ENCODE assay signal across 18 mouse cellular contexts in the genomic region with DNA sequence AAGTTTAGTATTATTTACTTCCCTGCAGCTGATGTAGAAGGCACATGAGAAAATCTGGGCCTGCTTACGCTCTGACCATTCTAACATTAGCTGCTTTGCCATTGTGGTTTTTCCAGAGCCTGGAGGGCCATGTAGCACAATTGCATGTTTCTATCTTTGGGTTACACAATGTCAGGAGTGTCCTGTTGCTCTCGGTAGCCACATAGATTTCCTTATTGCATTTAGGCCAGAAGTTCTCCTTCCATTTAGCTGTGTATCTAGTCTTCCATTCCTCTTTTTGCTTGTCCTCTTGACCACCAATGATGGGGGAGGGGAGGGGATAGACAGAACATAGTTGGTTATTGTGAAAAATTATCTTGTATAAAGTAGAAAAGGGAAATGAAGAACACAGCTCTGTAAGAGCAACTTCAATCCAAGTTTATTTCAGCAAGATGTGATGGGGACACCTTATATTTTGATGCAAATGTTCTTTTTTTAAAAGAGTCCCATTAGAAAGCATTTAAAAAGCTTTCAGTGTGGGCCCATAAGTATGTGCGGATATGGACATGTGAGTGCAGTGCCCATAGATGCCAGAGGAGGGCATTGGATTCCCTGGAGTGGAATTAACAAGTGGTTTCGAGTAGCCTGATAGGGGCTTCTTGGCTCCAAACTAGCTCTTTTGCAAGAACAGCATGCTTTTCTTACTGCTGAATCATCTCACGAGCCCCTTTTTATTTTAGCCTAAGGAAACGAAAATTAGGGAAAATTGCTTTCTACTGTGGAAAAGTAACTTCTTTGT. TPM values are rescaled to one million over a fixed set of nuclear protein-coding genes. Genes with fewer than 3 reads are reported as not detected.
DNase-seq lines count a peak whose midpoint lies in the region; ATAC-seq and TF ChIP-seq lines count a peak whose summit lies in the region.
"Had no signal": no experiment of that assay in that cellular context is flagged by ENCODE, and none has a peak within 500 bp of the region (broad histone marks: within the 10 kb centered on the region; RNA-seq: fewer than 3 reads in every experiment).

No protein-coding gene starts in this region.

- H3K9ac ChIP-seq in heart, adult 2 months (ENCODE audit: low read depth, low read length), result no peak overlapping the region
- H3K9ac ChIP-seq in lung, postnatal 0 days (replicated peaks; ENCODE audit: low read depth), result no peak overlapping the region
- H3K9ac ChIP-seq in midbrain, embryonic 11.5 days (ENCODE audit: low read length), result no peak overlapping the region
- H3K9ac ChIP-seq: embryonic facial prominence, embryonic 13.5 days; hindbrain, embryonic 12.5 days had no signal

- H3K4me3 ChIP-seq in heart, adult 2 months, result no peak overlapping the region
- H3K4me3 ChIP-seq in heart, embryonic 10.5 days, result no peak overlapping the region
- no peak overlapping the region for H3K4me3 ChIP-seq in lung, postnatal 0 days (ENCODE audit: low read depth, low read length)
- no peak overlapping the region for H3K4me3 ChIP-seq in midbrain, embryonic 11.5 days (ENCODE audit: low read depth, low read length)
- H3K4me3 ChIP-seq: embryonic facial prominence, embryonic 13.5 days; forebrain, embryonic 10.5 days; hindbrain, embryonic 12.5 days; midbrain, embryonic 10.5 days had no signal

- peaks cover 1% of the 10 kb centered on the region for H3K4me1 ChIP-seq in heart, adult 2 months (ENCODE audit: control insufficient read depth, insufficient read depth, low read length)
- peaks cover 8% of the 10 kb centered on the region; the same call in 1 of the 2 replicates for H3K4me1 ChIP-seq in heart, embryonic 10.5 days
- peaks cover 8% of the 10 kb centered on the region; the same call in 1 of the 2 replicates for H3K4me1 ChIP-seq in lung, postnatal 0 days (ENCODE audit: insufficient read depth, low read depth, low read length)
- peaks cover 5% of the 10 kb centered on the region; the same call in 1 of the 2 replicates for H3K4me1 ChIP-seq in midbrain, embryonic 11.5 days (ENCODE audit: control insufficient read depth, insufficient read depth, low read length)

- no peaks in the 10 kb centered on the region for H3K27me3 ChIP-seq in heart, adult 2 months (ENCODE audit: control insufficient read depth, insufficient read depth, low read length)
- H3K27me3 ChIP-seq in heart, embryonic 10.5 days (ENCODE audit: insufficient read depth, poor library complexity, severe bottlenecking), result no peaks in the 10 kb centered on the region
- H3K27me3 ChIP-seq in lung, postnatal 0 days (replicated peaks; ENCODE audit: insufficient read depth, low read length), result no peaks in the 10 kb centered on the region
- no peaks in the 10 kb centered on the region for H3K27me3 ChIP-seq in midbrain, embryonic 11.5 days (ENCODE audit: control insufficient read depth, insufficient read depth, low read length)
- H3K27me3 ChIP-seq: embryonic facial prominence, embryonic 13.5 days; hindbrain, embryonic 12.5 days had no signal

- no peak for DNase-seq in heart, adult 2 months
- no peak for DNase-seq in heart, embryonic 10.5 days (ENCODE audit: low spot score)
- DNase-seq in lung, postnatal 0 days (ENCODE audit: low spot score), result peak; percentile 52
- no peak for DNase-seq in lung, postnatal 25 days (ENCODE audit: low spot score)
- DNase-seq in R1 (ENCODE audit: low read depth, low spot score), result peak; percentile 28
- DNase-seq in gastrocnemius, postnatal 25 days, result no peak
- DNase-seq in midbrain, embryonic 11.5 days (ENCODE audit: low spot score, missing footprints), result no peak
- DNase-seq: adrenal gland, postnatal 25 days; B cell, adult 2 months; cerebellum, postnatal 10 days; kidney, adult 2 months; right cerebral cortex, postnatal 14 days; thymus, postnatal 36 days had no signal

- no peak overlapping the region for H3K4me2 ChIP-seq in lung, postnatal 0 days (replicated peaks; ENCODE audit: low read depth, low read length)
- no peak overlapping the region for H3K4me2 ChIP-seq in midbrain, embryonic 11.5 days
- H3K4me2 ChIP-seq: embryonic facial prominence, embryonic 13.5 days; hindbrain, embryonic 12.5 days had no signal

- no peaks in the 10 kb centered on the region for H3K9me3 ChIP-seq in heart, embryonic 10.5 days
- no peaks in the 10 kb centered on the region for H3K9me3 ChIP-seq in lung, postnatal 0 days (ENCODE audit: low read length)
- no peaks in the 10 kb centered on the region for H3K9me3 ChIP-seq in midbrain, embryonic 11.5 days (ENCODE audit: control insufficient read depth, low read length)
- H3K9me3 ChIP-seq: embryonic facial prominence, embryonic 13.5 days; forebrain, embryonic 10.5 days; hindbrain, embryonic 12.5 days; midbrain, embryonic 10.5 days had no signal

- no peak overlapping the region for H3K27ac ChIP-seq in heart, adult 2 months
- H3K27ac ChIP-seq in heart, embryonic 10.5 days, result no peak overlapping the region
- no peak overlapping the region for H3K27ac ChIP-seq in lung, postnatal 0 days (ENCODE audit: low read length)
- no peak overlapping the region for H3K27ac ChIP-seq in midbrain, embryonic 11.5 days (ENCODE audit: low read depth, low read length)
- H3K27ac ChIP-seq: embryonic facial prominence, embryonic 13.5 days; forebrain, embryonic 10.5 days; hindbrain, embryonic 12.5 days; midbrain, embryonic 10.5 days had no signal

- no peaks in the 10 kb centered on the region for H3K36me3 ChIP-seq in heart, adult 2 months (ENCODE audit: control insufficient read depth, insufficient read depth, low read length)
- H3K36me3 ChIP-seq in heart, embryonic 10.5 days, result 0 out of 2 replicates have a peak, but pooled peaks cover 3% of the 10 kb centered on the region
- H3K36me3 ChIP-seq in lung, postnatal 0 days (ENCODE audit: insufficient read depth, low read length), result no peaks in the 10 kb centered on the region
- H3K36me3 ChIP-seq in midbrain, embryonic 11.5 days (ENCODE audit: control insufficient read depth, insufficient read depth, low read length), result no peaks in the 10 kb centered on the region; the same call in 1 of the 2 replicates
- H3K36me3 ChIP-seq: embryonic facial prominence, embryonic 13.5 days; hindbrain, embryonic 12.5 days had no signal

- peak; percentile 30 for TF ChIP-seq CTCF in heart, adult 2 months (IDR thresholded peaks at IDR 0.05)
- peak; percentile 60 for TF ChIP-seq CTCF in lung, postnatal 0 days (IDR thresholded peaks at IDR 0.05)

- no peak for TF ChIP-seq POLR2A in heart, adult 2 months (IDR thresholded peaks at IDR 0.05; ENCODE audit: insufficient read depth, low read depth, low read length)

- 89% methylated on average over 6 of the region's 6 CpGs for WGBS in heart, adult 2 months
- 82% methylated on average over 6 of the region's 6 CpGs for WGBS in heart, embryonic 10.5 days
- 66% methylated on average over 6 of the region's 6 CpGs for WGBS in lung, postnatal 0 days
- WGBS in midbrain, embryonic 11.5 days, result 90% methylated on average over 6 of the region's 6 CpGs

- TF ChIP-seq EP300 in heart, adult 2 months (IDR thresholded peaks at IDR 0.05; ENCODE audit: insufficient read depth, low read depth, low read length), result no peak
- peak; percentile 30; the same call in 1 of the 2 replicates for TF ChIP-seq EP300 in lung, postnatal 0 days (IDR thresholded peaks at IDR 0.05)

- 0 out of 2 replicates have a peak, but pooled peaks have one; percentile 44 for ATAC-seq in lung, postnatal 0 days
- peak; percentile 75 for ATAC-seq in megakaryocyte, adult 5-6 weeks (ENCODE audit: poor library complexity, severe bottlenecking)
- no peak for ATAC-seq in midbrain, embryonic 11.5 days (ENCODE audit: low FRiP score)

- H3K79me2 ChIP-seq in heart, adult 2 months (replicated peaks; ENCODE audit: control insufficient read depth, insufficient read depth, low read length), result no peaks in the 10 kb centered on the region

- intact Hi-C loops in heart, adult 2 months (cut with DNase I), result loop anchor here (5.0 kb wide), 1 partner anchor 118 kb away; no protein-coding TSS in a partner anchor

RNA-seq across cellular contexts. Expression of a gene that starts 10.4 kb away (rescaled TPM):
- total RNA-seq in heart, adult 2 months (2021), result 10 to 100 TPM; 28.1 to 31.4 TPM
- 15.6 and 23.5 TPM in 2 replicates for polyA plus RNA-seq in heart, adult 2 months (2012; rRNA removed)
- 19.7 and 21.1 TPM in 2 replicates for polyA plus RNA-seq in heart, embryonic 10.5 days (2016; fragmentation: Nextera tagmentation; extraction: Ambion mirVana)
- polyA plus RNA-seq in lung, postnatal 0 days (2015; fragmentation: Nextera tagmentation; extraction: Ambion mirVana), result 9.8 and 11.7 TPM in 2 replicates
- 34.1 and 43.8 TPM in 2 replicates for total RNA-seq in megakaryocyte, adult 5-6 weeks (2015)
- 29.1 and 35.5 TPM in 2 replicates for total RNA-seq in megakaryocyte, adult 5-6 weeks (2017)
- 10 to 100 TPM; 17.9 to 20.1 TPM for total RNA-seq in gastrocnemius, postnatal 25 days (2021)
- 25.8 and 26.2 TPM in 2 replicates for polyA plus RNA-seq in midbrain, embryonic 11.5 days (2014; fragmentation: Nextera tagmentation; extraction: Ambion mirVana)

Comparison
In these comparisons a context has a peak if more than half of its experiments do, and no peak if none do; other contexts are left out.
1. DNase-seq: peak in lung, postnatal 0 days (single experiment) and R1 (single experiment); none in heart, adult 2 months (0 of 2), heart, embryonic 10.5 days (single experiment), lung, postnatal 25 days (single experiment), gastrocnemius, postnatal 25 days (single experiment) and midbrain, embryonic 11.5 days (single experiment).